Mouse (Mus musculus): Measurements from ENCODE around the gene Emb. TPM values are rescaled to one million over a fixed set of nuclear protein-coding genes. Genes with fewer than 3 reads are reported as not detected.

The Emb gene
- polyA plus RNA-seq (2014; fragmentation: Illumina TruSeq; extraction: RNeasy Lipid Tissue Mini Kit (QIAGEN cat#74804); ENCODE audit: insufficient read depth, low read depth, low replicate concordance) = 69.6 TPM

GRCm38 (mm10) chr13:117208236-117208635 is at the start of gene Emb:
TSS of gene Emb (plus strand) at chr13:117208536.

GRCm38 (mm10) chr13:117220501-117221321 is 12.4 kb downstream of the Emb start, which contains the start of gene Gm17509:
TSS of gene Gm17509 (minus strand) at chr13:117221075.

Other genes starting within 250 kb of the Emb start
- gene Parp8, start 183.0 kb upstream of the Emb start, polyA plus RNA-seq (2014; fragmentation: Illumina TruSeq; extraction: RNeasy Lipid Tissue Mini Kit (QIAGEN cat#74804); ENCODE audit: insufficient read depth, low read depth, low replicate concordance) = 5.8 TPM
- not detected for gene Gm17509, start 12.5 kb downstream of the Emb start, polyA plus RNA-seq (2014; fragmentation: Illumina TruSeq; extraction: RNeasy Lipid Tissue Mini Kit (QIAGEN cat#74804); ENCODE audit: insufficient read depth, low read depth, low replicate concordance)

All from lung, adult 10 weeks (tissue).